Mouse (Mus musculus) ES-Bruce4 (cell line): ENCODE measurements at regions not wholly inside any gene's neighbourhood (a gene's known extent, or its start where the extent isn't known, plus 50 kb on each side); places are given as distances from the start of the nearest gene placed in this dataset.
"Not testable (repeated sequence)": the region's sequence is repeated elsewhere in the genome, so short reads cannot be mapped to it uniquely, and the experiment has no call there.

Experiments used
- H3K27ac ChIP-seq: 2 replicates; pipeline ENCODE4 v1.5.1; 2012; ENCODE audit warnings: low read length, inconsistent platforms; ENCODE audit not compliant: insufficient read depth
- H3K27me3 ChIP-seq: 2 replicates; pipeline ENCODE4 v1.6.1; 2012; ENCODE audit warnings: mild to moderate bottlenecking, low read length, inconsistent platforms; ENCODE audit not compliant: control insufficient read depth, poor library complexity, insufficient read depth, severe bottlenecking
- H3K36me3 ChIP-seq: 2 replicates; pipeline ENCODE4 v1.6.1; 2012; ENCODE audit warnings: inconsistent platforms, mild to moderate bottlenecking, low read length, moderate library complexity; ENCODE audit not compliant: control insufficient read depth, poor library complexity, insufficient read depth, severe bottlenecking
- H3K4me1 ChIP-seq: one replicate; pipeline ENCODE4 v1.8.1; 2011; ENCODE audit warnings: low read length; ENCODE audit not compliant: control insufficient read depth, insufficient read depth
- H3K4me3 ChIP-seq: 2 replicates; pipeline ENCODE4 v1.5.1; 2011; ENCODE audit warnings: low read depth, mild to moderate bottlenecking, low read length
- H3K9ac ChIP-seq: 2 replicates; pipeline ENCODE4 v1.6.1; 2012; ENCODE audit warnings: low read depth, mild to moderate bottlenecking, inconsistent platforms; ENCODE audit not compliant: poor library complexity, severe bottlenecking
- H3K9me3 ChIP-seq: replicated peaks from 2 replicates; pipeline ENCODE4 v1.6.1; 2012; ENCODE audit warnings: mild to moderate bottlenecking, low read length, inconsistent platforms; ENCODE audit not compliant: control insufficient read depth, poor library complexity, insufficient read depth, severe bottlenecking
- CTCF ChIP-seq: IDR thresholded peaks from one replicate; pipeline ENCODE4 v1.8.1; 2011; ENCODE audit warnings: low read depth, low read length
- EP300 ChIP-seq: IDR thresholded peaks from 2 replicates; pipeline ENCODE4 v1.6.1; 2011; ENCODE audit warnings: low read depth, low read length; ENCODE audit not compliant: insufficient read depth
- POLR2A ChIP-seq: IDR thresholded peaks from one replicate; pipeline ENCODE4 v1.8.1; 2011; ENCODE audit warnings: low read length; ENCODE audit not compliant: insufficient read depth

- H3K27ac ChIP-seq, H3K4me3 ChIP-seq, H3K27me3 ChIP-seq, H3K9ac ChIP-seq, H3K4me1 ChIP-seq, H3K9me3 ChIP-seq, H3K36me3 ChIP-seq: not testable (repeated sequence)
Measured at GRCm38 (mm10) chr8:51181626-51182025, 2329.9 kb upstream of the Aga start.

- H3K4me1 ChIP-seq: no peaks in the 10 kb centered on the region
- H3K9ac ChIP-seq: no peak overlapping the region
- TF ChIP-seq EP300: no peak
- no peak for TF ChIP-seq POLR2A
- TF ChIP-seq CTCF: no peak
- H3K27ac ChIP-seq: no peak overlapping the region
- no peaks in the 10 kb centered on the region for H3K9me3 ChIP-seq
- H3K27me3 ChIP-seq: no peaks in the 10 kb centered on the region
- no peak overlapping the region for H3K4me3 ChIP-seq
- no peaks in the 10 kb centered on the region for H3K36me3 ChIP-seq
Measured at GRCm38 (mm10) chr8:51170123-51170522, 2326.4 kb upstream of the Tenm3 start.

DNA sequence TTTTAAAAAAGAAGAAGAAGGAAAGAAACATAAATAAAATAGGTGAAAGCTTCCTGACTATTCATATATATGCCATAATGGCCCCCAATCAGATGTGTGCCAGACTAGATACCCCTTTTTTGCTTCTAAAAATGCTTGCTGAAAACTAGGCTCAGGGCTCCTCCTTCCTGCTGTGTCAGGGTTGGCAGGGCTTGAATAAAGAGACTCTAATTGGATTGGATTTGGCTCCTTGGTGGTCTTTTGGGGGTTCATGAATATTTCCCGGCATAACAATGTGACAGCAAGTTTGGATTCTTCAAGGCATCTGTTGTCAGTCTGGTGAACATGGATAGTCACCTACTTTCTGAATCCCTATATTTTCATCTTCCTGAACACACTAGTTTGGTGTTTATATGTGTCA is 2301.6 kb upstream of the Tenm3 start:
- TF ChIP-seq POLR2A (no peak), CTCF (no peak), EP300 (no peak)
- no peak overlapping the region for H3K4me3 ChIP-seq
- no peaks in the 10 kb centered on the region for H3K9me3 ChIP-seq
- H3K36me3 ChIP-seq: no peaks in the 10 kb centered on the region
- H3K9ac ChIP-seq: no peak overlapping the region
- no peaks in the 10 kb centered on the region for H3K27me3 ChIP-seq
- no peaks in the 10 kb centered on the region for H3K4me1 ChIP-seq
- no peak overlapping the region for H3K27ac ChIP-seq

DNA sequence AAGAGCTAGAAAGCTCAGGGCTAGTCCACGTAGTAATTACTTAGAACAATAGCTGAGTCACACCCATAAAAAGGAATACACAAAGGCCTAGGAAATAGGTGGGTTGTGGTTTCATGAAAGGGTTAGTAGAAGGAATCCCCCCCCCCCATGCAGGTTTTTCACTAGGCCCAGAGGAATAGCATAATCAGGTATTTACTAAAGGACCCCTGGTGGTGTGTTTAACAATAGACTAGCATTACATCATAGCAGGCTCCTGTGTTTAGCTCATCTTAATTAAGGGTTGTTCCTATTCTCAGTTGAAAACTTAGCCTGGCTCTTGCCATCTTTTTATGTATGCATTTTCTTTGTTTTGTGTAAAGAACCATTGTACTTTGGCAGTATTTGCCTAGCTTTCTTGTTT is 2281.7 kb upstream of the Tenm3 start:
- H3K4me3 ChIP-seq, H3K4me1 ChIP-seq: not testable (repeated sequence)

More for the DNA sequence above, 2281.7 kb upstream of the Tenm3 start:
- H3K27ac ChIP-seq: peak overlapping the region; percentile 59; the same call in 1 of the 2 replicates
- not testable (repeated sequence) for H3K9ac ChIP-seq, H3K9me3 ChIP-seq, H3K36me3 ChIP-seq, H3K27me3 ChIP-seq
